Mouse (Mus musculus): ENCODE measurements around the gene Nup85.

- TF ChIP-seq POLR2A (IDR thresholded peaks at IDR 0.05; ENCODE audit: insufficient read depth, low read depth, low read length), result no peak
- no peak for TF ChIP-seq CTCF (IDR thresholded peaks at IDR 0.05)
These were observed 36.9 kb downstream of the Nup85 start for GRCm38 (mm10) chr11:115601174-115601573.

Data from heart, adult 2 months (tissue).